Mouse (Mus musculus) CD4-positive, CD25-positive, alpha-beta regulatory T cell, adult 4 months (primary cell): Measurements from ENCODE around the gene Cdkn3. TPM values are rescaled to one million over a fixed set of nuclear protein-coding genes. Genes with fewer than 3 reads are reported as not detected.
"Not testable (repeated sequence)": the region's sequence is repeated elsewhere in the genome, so short reads cannot be mapped to it uniquely, and the experiment has no call there.

Source experiments
- ATAC-seq: one replicate; pipeline ENCODE4 v1.8.0; 2017
- polyA plus RNA-seq, 2 experiments: library from polyadenylated mRNA; unstranded; fragments of 100-300 nt; shearing (Covaris generic); gene quantifications; one replicate each; pipeline ENCODE4 v1.2.1; 2017

The Cdkn3 gene
- polyA plus RNA-seq, 2 experiments from 2014 or later = 6.0 to 11.7 TPM

DNA sequence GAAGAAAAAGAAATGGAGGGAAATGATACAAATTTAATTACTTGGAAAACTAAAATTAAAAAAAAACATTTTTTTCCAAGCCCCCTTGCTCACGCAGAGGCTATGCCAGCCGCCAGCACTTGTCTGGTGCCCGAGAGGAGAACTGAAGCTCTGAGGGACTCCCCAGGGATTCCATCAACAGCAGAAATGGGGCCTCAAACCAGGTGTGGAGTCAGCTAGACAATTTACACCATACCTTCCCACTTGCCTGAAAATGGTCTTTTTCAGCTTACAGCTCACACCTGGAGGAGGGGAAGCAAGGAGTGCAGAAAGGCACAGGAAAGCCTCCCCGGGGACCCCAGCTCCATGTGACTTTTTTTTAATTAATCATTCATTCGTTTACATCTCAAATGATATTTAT lies 24.9 kb downstream of the Cdkn3 start:
- ATAC-seq = no peak

DNA sequence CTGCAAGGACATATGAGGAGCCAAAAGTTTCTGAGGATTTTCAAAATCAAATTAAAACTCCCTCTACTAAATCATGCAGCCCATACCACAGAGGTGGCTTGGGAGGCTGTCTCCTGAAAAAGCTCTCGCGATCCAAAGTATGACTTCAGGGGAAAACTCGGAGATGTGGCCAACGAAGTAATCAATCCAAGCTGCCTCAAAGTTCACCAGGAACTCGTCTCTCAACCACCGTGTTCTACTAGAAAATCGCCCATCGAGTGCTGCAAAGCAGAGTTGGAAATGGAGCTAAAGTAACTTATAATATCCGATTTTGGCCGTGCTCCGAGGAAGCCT lies 27.1 kb downstream of the Cdkn3 start:
- no peak for ATAC-seq

DNA sequence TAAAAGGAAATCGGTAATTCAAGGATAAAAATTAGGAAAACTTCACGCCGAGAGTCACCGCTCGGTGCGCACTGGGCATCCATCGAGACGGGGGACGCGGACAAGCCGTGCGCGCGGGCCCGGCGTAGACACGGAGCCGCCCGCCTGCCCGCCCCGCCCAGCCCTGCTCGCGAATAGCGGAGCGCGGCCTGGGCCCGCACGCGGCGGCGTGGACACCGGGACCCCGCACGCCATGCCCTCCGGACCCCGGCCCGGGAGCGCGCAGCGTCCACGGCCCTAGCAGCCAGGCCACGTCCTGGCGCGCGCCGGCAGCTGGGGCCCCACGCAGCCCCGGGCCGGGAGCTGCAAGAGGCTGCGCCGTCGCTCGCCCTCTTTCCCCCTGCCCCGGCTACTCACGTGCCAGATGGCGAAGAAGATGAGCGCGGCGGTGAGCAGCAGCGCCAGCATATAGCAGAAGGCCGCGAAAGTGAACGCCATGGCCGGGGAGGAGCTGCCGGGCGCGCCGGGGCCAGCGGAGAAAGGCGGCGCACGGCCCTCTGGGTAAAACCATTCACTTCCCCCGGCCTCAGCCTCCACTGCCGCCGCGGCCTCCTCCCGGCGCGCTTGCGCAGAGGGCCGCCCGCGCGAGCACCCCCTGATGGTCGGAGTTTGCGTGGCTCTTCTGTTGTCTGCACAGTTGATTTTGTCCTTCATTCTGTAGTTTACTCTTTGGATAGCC lies 27.6 kb downstream of the Cdkn3 start, which contains the start of gene Cnih1:
Gene Cnih1 (minus strand): TSS at position 625 of the 718 bp plus-strand sequence.
- ATAC-seq = peak; percentile 97

DNA sequence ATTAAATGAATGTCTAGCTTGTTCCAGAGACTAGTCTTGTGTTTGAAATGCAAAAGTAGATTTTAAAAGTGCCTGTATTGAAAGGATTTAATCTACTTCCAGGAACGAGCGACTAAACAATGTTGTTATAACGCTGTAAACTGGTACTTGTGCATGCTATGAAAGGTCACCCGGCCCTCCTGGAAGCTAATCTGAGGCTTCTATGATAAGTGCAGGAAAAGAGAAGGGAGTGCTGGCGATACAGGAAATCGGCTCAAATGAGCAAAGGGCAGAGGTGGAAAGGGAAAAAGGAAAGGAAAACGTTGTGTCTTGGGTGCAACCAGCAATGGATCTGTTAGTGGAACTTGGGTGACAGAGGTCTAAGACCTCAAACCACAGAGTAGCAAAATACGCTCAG lies 28.2 kb downstream of the Cdkn3 start:
- peak; percentile 3 for ATAC-seq

- no peak for ATAC-seq
Observed at GRCm38 (mm10) chr14:46790303-46790702, 30.0 kb downstream of the Cdkn3 start.

GRCm38 (mm10) chr14:46790723-46791122 lies 30.4 kb downstream of the Cdkn3 start:
- no peak for ATAC-seq

DNA sequence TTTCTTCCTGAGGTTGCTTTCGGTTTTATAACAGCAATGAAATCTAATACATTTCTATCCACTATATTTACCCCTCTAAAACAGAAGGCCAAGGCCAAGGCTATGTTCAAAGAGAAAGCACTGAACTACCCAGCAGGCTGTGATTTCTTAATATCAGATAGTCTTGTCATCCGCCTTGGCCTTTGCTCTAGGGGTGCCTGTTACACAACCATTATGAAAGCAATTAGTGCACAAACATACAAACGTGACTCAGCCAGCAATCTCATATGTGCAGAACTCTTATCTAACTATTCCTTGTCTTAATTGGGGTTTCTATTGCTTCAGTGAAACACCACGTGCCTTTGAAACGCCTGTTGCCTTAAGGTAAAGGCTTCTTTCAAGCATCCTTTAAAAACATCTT lies 33.8 kb downstream of the Cdkn3 start:
- no peak for ATAC-seq

DNA sequence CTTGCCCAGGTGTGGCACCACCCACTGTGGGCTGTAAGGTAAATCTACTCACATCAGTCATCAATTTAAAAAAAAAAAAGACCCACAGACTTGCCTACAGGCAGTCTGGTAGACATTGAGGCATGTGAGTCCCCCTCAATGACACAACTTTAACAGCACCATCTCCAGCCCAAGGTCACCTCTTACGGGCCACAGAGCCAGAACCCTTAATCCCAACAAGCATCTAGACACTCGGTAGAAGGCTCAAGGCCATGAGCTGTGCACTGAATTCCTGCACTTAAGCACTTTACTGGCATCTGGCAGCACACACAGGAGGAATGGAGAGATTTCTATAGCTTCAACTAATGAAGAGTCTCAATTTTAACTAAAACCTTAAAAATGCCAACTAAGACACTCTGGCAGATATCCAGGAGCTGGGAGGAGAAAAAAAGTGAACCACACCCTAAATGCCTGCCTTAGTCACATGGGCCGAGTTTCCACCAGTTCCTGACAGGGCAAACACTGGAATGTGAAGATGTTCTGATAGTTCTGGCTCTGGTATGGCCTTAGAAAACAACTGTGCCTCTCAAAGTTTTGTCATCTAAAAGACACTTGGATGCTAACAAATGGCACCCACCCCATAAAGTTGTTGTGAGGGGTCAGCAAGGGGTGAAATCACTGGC lies 40.5 kb downstream of the Cdkn3 start:
- no peak for ATAC-seq

DNA sequence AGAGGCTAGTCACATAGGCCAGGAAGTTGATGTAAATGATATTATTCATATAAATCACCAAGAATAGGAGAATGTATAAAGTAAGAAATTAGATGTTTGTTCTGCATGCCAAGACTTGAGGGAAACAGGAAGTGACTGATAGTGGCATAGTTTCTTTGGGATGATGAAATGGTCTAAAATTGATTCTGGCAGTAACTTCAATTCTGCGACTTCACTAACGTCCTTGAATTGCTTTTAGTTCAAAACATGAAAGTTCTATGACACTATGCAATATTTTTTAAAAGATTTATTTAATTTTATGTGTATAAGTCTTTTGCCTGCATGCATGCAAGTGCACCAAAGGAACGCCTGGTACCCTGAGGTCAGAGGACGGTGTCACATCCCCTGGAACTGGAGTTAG lies 42.9 kb downstream of the Cdkn3 start:
- no peak for ATAC-seq

DNA sequence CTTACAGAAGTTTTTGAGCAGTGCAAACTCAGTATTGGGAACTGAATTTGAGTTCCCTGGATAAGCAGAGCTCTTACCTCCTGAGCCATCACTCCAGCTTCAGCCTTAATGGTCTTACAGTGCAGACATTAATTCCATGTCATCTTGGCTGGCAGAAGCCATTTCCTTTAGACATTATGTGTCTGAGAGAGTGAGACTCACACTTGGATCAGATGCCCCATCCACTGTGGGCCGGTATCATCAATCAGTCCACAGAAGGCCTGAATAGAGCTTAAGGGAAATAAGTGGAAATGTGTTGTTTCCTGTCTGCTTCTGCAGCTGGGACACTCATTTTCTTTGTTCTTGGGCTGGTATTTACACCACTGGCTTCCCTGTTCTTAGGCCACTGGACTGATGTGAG lies 43.5 kb downstream of the Cdkn3 start:
- no peak for ATAC-seq

GRCm38 (mm10) chr14:46806186-46806585 lies 45.8 kb downstream of the Cdkn3 start:
- no peak for ATAC-seq

DNA sequence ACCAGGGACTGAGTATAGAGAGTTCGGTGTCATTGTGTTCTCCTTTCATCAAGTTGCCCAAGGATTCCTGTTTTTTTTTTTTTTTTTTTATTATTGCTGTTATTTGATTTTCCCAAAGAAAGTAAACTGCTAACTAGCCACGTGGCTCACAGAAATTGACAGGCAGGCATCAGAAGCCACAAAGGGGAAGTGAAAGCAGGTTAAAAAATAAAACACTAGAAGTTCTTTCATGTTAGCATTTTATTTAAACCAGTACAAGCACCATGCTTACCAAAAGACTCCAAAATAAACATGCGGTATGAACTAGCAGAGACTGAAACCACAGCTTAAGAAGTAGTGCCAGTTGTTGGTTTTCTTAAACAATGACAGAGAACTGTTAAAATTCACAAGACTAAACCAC lies 47.6 kb downstream of the Cdkn3 start:
- no peak for ATAC-seq

DNA sequence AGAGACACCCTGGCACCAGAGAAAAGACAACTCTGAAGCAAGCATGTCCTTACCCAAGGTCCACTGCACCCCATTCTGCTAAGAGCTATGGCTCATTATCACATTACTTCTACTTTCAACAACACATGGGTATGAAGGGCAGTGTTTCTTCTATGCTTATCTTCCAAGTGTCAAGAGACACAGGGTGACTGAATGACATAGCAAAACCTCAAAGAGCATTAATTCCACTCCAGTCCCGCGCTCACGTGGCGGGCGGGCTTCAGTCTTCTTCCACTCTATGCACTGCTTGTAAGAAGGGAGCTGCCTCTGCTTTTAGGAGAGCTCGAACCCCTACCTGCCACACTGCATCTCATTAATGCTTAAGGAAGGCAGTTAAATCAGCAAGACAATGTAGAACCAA lies 55.3 kb downstream of the Cdkn3 start:
- no peak for ATAC-seq

- ATAC-seq = no peak
Observed at GRCm38 (mm10) chr14:46816916-46817622, 56.7 kb downstream of the Cdkn3 start.

GRCm38 (mm10) chr14:46818743-46819142 lies 58.4 kb downstream of the Cdkn3 start:
- peak; percentile 25 for ATAC-seq

- ATAC-seq = not testable (repeated sequence)
Observed at GRCm38 (mm10) chr14:46819961-46820360, 59.6 kb downstream of the Cdkn3 start.

Other genes with a start within 250 kb of the Cdkn3 start
- 10 to 100 TPM; 63.4 to 68.6 TPM for gene Cnih1, start 27.9 kb downstream of the Cdkn3 start, polyA plus RNA-seq
- gene Gmfb, start 61.7 kb downstream of the Cdkn3 start, polyA plus RNA-seq = 10 to 100 TPM; 94.7 to 96.2 TPM
- gene Cgrrf1, start 71.6 kb downstream of the Cdkn3 start, polyA plus RNA-seq = 10 to 100 TPM in 1 of 2 experiments, 1 to 10 TPM in 1; 7.4 to 10.1 TPM
- gene Samd4, start 122.3 kb downstream of the Cdkn3 start, polyA plus RNA-seq = not detected